Mouse (Mus musculus): Measurements from ENCODE around the gene Gm21943.
"Not testable (repeated sequence)": the region's sequence is repeated elsewhere in the genome, so short reads cannot be mapped to it uniquely, and the experiment has no call there.

The Gm21943 gene

GRCm38 (mm10) chrY:57533644-57534043 is at the start of gene Gm21943:
Gm21943 (minus strand) TSS chrY:57533744.
- DNase-seq (ENCODE audit: low spot score in 2 of 2) = not testable (repeated sequence)

Data from thymus, postnatal 10 days (tissue).